Mouse (Mus musculus) ES-E14 (cell line): Measurements from ENCODE around the gene Rora.

Experiments
- CHD2 ChIP-seq: IDR thresholded peaks from 2 replicates; pipeline ENCODE4 v1.6.1; 2014; ENCODE audit warnings: mild to moderate bottlenecking, low read depth, low read length, inconsistent platforms
- HCFC1 ChIP-seq: IDR thresholded peaks from 2 replicates; pipeline ENCODE4 v1.6.1; 2012; ENCODE audit warnings: low read length, inconsistent platforms, borderline replicate concordance; ENCODE audit not compliant: insufficient read depth
- ZC3H11A ChIP-seq: IDR thresholded peaks from 2 replicates; pipeline ENCODE4 v1.6.1; 2012; ENCODE audit warnings: low read depth, mild to moderate bottlenecking, inconsistent platforms, low read length, borderline replicate concordance
- ZNF384 ChIP-seq: IDR thresholded peaks from 2 replicates; pipeline ENCODE4 v1.6.1; 2012; ENCODE audit warnings: low read depth, low read length, inconsistent platforms

DNA sequence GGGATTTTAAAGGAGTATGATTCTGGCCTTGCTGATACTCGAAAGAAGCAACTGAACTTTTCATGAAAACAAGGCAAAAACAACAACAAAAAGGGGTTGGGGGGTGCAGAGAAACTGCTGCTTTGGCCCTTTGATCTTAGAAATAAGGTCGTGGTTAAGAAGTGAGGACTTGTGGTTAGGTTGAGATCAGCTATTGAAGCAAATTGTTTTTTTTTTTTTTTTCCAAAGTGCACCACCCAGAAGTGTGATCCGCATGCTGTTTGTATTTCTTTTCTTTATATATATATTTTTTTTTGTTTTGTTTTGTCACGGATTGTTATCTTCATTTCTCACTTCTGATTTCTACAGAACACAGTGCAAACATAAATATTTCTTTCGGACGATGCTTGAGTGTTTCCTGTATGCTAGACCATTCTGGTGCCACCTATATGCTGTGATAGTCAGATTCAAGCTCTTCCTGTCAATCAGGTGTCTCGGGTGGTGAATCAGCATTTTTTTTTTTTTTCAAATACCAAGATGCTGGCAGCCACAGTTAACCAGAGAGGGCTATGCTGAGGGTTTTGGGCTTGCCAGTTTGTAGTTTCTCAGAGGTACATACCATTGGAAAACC, 644.3 kb downstream of the Rora start:
- TF ChIP-seq ZNF384 (no peak), ZC3H11A (no peak), HCFC1 (no peak), CHD2 (no peak)
